Mouse (Mus musculus) midbrain, postnatal 0 days (tissue): ENCODE measurements around the gene Apba1. TPM values are rescaled to one million over a fixed set of nuclear protein-coding genes. Genes with fewer than 3 reads are reported as not detected.

ENCODE experiments used
- ATAC-seq: fragments of 200-750 bp; cut with Nextera tagmentation; 2 replicates; pipeline ENCODE4 v1.8.0; 2017; ENCODE audit warnings: moderate number of reproducible peaks, mild to moderate bottlenecking, moderate TSS enrichment, moderate library complexity; ENCODE audit not compliant: low FRiP score
- DNase-seq: peaks from one replicate; pipeline ENCODE4 v3.0.0-alpha.2; 2015; ENCODE audit warnings: low spot score
- H3K27ac ChIP-seq: fragments of 300-500 bp; sonication (generic); 2 replicates; pipeline ENCODE4 v1.5.1; 2014; ENCODE audit warnings: low read depth, mild to moderate bottlenecking, low read length, mixed read lengths
- H3K27me3 ChIP-seq: fragments of 300-500 bp; sonication (generic); 2 replicates; pipeline ENCODE4 v1.6.1; 2014; ENCODE audit warnings: low read length, control low read depth, mixed read lengths; ENCODE audit not compliant: insufficient read depth
- H3K36me3 ChIP-seq: fragments of 300-500 bp; sonication (generic); 2 replicates; pipeline ENCODE4 v1.6.1; 2014; ENCODE audit warnings: low read length, control low read depth, mixed read lengths; ENCODE audit not compliant: insufficient read depth
- H3K4me1 ChIP-seq: fragments of 300-500 bp; sonication (generic); 2 replicates; pipeline ENCODE4 v1.6.1; 2014; ENCODE audit warnings: mild to moderate bottlenecking, control low read depth, antibody characterized with exemption, low read length, mixed read lengths; ENCODE audit not compliant: insufficient read depth
- H3K4me2 ChIP-seq: fragments of 300-500 bp; sonication (generic); 2 replicates; pipeline ENCODE4 v1.6.1; 2014; ENCODE audit warnings: low read depth, mild to moderate bottlenecking, low read length, mixed read lengths; ENCODE audit not compliant: poor library complexity, severe bottlenecking
- H3K4me3 ChIP-seq: fragments of 300-500 bp; sonication (generic); 2 replicates; pipeline ENCODE4 v1.5.1; 2014; ENCODE audit warnings: low read depth, mild to moderate bottlenecking, low read length, moderate library complexity
- H3K9ac ChIP-seq: fragments of 300-500 bp; sonication (generic); replicated peaks from 2 replicates; pipeline ENCODE4 v1.6.1; 2014; ENCODE audit warnings: mild to moderate bottlenecking, low read length, moderate library complexity, mixed read lengths; ENCODE audit not compliant: poor library complexity, severe bottlenecking
- H3K9me3 ChIP-seq: fragments of 300-500 bp; sonication (generic); 2 replicates; pipeline ENCODE4 v1.6.1; 2016; ENCODE audit warnings: low read length, control low read depth
- CTCF ChIP-seq: IDR thresholded peaks from 2 replicates; pipeline ENCODE4 v1.5.1; 2016; ENCODE audit warnings: antibody characterized with exemption, mild to moderate bottlenecking
- WGBS: fragments of 180-500 bp; shearing (Covaris S2); extraction: QIAGEN DNeasy Blood & Tissue Kit; methylation state at CpG from one replicate; pipeline ENCODE4 v1.1.7; 2014; 5-methylcytosine and 5-hydroxymethylcytosine counted together
- polyA plus RNA-seq: library from polyadenylated mRNA; unstranded; fragments of >200 nt; fragmentation: Nextera tagmentation; extraction: Ambion mirVana; gene quantifications from 2 replicates; pipeline ENCODE4 v1.2.1, GENCODE M21; 2015
- total RNA-seq: library from RNA; depleted of rRNA; stranded (reverse); fragments of >200 nt; gene quantifications from 2 replicates; pipeline ENCODE4 v1.2.3, GENCODE M21; 2014

Apba1 gene
- total and polyA plus RNA-seq, 2 experiments from 2014 or later: 15.4 to 193 TPM

DNA sequence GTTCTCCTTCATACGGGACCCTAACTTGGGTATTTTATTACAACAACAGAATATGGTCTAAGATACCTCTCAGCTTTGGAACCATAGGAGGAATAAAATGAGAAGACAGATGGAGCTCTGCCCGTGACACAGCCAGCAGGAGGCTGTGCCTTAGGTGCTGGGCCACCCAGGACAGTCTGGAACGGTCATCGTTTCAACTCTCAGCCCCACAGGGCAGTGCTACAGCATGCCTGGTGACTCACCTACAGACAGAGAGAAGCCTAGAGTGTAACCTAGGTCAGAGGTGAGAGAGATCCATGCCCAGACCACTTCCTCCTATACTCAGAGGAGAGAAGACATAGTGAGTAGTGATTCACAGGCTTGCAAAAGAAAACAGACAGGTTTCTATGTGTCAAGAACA is 21.4 kb downstream of the Apba1 start:
- H3K4me2 ChIP-seq: no peak overlapping the region
- H3K27me3 ChIP-seq: no peaks in the 10 kb centered on the region
- TF ChIP-seq CTCF: no peak
- H3K36me3 ChIP-seq: no peaks in the 10 kb centered on the region
- ATAC-seq (no peak), DNase-seq (no peak)
- H3K9ac ChIP-seq: no peak overlapping the region
- H3K9me3 ChIP-seq: no peaks in the 10 kb centered on the region
- peaks cover 3% of the 10 kb centered on the region; the same call in 1 of the 2 replicates for H3K4me1 ChIP-seq
- WGBS: 92% methylated on average over 4 of the region's 4 CpGs
- no peak overlapping the region for H3K27ac ChIP-seq
- H3K4me3 ChIP-seq: no peak overlapping the region

DNA sequence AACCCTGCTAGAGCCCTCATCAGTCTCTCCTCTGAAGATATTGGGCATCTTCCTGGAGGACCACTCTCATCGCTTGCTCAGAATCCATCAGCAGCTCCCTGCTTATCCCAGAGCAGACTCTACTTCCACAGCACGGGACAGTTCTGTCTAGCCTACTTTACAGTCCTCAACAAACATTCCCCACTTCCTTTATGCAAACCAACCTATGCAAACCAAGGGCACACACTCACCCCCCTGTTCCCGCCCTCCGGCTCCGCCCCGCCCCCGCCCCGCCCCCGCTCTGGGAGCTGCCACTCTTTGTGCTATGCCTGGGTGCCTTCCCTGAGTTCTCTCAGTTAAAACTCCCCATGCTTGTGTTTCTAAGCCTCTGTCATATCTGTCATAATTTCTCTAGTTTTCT is 23.3 kb downstream of the Apba1 start:
- ATAC-seq (no peak), DNase-seq (no peak)
- Histone ChIP-seq H3K27me3 (no peaks in the 10 kb centered on the region), H3K27ac (no peak overlapping the region), H3K4me2 (no peak overlapping the region), H3K4me1 (peaks cover 3% of the 10 kb centered on the region; the same call in 1 of the 2 replicates), H3K36me3 (no peaks in the 10 kb centered on the region), H3K9me3 (no peaks in the 10 kb centered on the region), H3K4me3 (no peak overlapping the region), H3K9ac (no peak overlapping the region)
- TF ChIP-seq CTCF: no peak
- WGBS: 8% methylated on average over 9 of the region's 9 CpGs

DNA sequence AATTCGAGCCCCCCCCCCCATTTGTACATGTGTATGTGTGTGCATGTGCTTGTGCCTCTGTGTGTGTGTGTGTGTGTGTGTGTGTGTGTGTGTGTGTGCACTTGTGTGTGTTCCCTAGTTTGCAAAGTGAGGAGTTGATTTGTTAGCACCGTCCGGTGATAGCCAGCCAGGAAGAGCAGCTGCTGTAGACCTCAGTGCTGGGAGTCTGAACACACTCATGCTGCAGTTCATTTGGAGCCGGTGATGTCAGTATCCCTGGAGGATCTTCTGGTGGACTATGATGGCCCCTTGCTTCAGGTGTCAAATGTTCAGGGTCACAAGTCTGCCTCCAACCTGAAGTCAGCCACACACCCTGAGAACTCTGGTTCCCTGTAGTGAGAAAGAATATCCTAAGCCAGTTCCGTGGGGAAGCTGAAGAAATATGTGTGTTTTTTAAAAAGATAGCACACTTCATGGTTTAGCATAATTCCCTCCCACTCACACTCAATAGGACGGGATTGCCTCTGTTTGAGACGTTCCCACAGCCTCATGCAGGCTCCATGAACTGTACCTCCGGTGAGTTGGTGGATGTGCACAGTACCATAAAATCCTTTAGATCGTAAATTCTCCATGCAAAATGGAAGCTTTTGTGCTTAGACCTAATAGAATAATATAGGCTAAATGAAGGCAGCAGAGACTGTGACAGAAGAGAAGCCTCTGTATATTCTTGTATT is 29.9 kb downstream of the Apba1 start:
- WGBS: 43% methylated on average over 9 of the region's 9 CpGs
- no peaks in the 10 kb centered on the region for H3K36me3 ChIP-seq
- H3K9ac ChIP-seq: no peak overlapping the region
- no peaks in the 10 kb centered on the region for H3K27me3 ChIP-seq
- no peak overlapping the region for H3K4me3 ChIP-seq
- ATAC-seq (no peak), DNase-seq (no peak)
- no peak overlapping the region for H3K4me2 ChIP-seq
- H3K27ac ChIP-seq: no peak overlapping the region
- peaks cover 4% of the 10 kb centered on the region; the same call in 1 of the 2 replicates for H3K4me1 ChIP-seq
- H3K9me3 ChIP-seq: no peaks in the 10 kb centered on the region
- no peak for TF ChIP-seq CTCF

DNA sequence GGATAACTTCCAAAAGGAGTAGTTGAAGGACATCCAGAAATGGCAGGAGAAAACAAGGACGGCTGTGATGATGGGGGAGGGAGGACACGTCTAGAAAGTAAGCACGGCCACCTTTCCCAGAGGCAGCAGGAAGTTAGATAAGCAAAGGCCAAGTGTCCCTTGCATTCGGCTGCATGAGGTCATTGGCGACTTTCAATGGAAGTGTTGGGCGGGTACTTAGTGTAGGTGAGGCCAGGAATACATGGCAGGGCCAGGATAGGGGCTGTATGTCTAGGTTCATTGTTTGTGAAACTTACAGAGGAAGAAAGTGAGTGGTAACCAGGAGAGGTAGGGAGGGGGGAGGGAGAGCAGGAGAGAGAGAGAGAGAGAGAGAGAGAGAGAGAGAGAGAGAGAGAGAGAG is 33.0 kb downstream of the Apba1 start:
- WGBS: 83% methylated on average over 6 of the region's 6 CpGs
- Histone ChIP-seq H3K4me3 (no peak overlapping the region), H3K9me3 (no peaks in the 10 kb centered on the region), H3K27me3 (no peaks in the 10 kb centered on the region), H3K4me1 (peaks cover 9% of the 10 kb centered on the region), H3K27ac (no peak overlapping the region), H3K9ac (no peak overlapping the region), H3K4me2 (no peak overlapping the region), H3K36me3 (no peaks in the 10 kb centered on the region)
- no peak for DNase-seq
- no peak for ATAC-seq
- TF ChIP-seq CTCF: no peak

DNA sequence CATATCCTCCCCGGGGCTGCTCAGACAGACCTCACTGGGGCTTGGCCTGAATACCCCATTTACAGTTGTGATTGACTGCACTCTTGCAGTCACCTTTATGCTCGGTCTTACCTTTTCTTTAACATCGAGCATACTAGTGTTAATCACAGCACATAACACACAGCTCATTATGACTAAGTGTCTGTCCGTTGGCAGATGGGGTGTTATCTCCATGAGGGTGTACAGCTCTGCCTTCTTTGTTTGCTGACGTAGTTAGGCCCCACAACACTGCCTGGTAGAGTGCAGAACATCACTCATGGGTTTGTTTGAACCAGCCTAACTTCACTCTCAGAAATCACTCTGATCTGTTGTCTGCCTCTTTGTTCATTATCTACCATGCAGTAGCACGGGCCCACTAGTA is 33.9 kb downstream of the Apba1 start:
- no peak for DNase-seq
- H3K9ac ChIP-seq: no peak overlapping the region
- H3K9me3 ChIP-seq: no peaks in the 10 kb centered on the region
- no peaks in the 10 kb centered on the region for H3K36me3 ChIP-seq
- WGBS: 94% methylated on average over 6 of the region's 6 CpGs
- H3K4me3 ChIP-seq: no peak overlapping the region
- no peak for ATAC-seq
- no peaks in the 10 kb centered on the region for H3K27me3 ChIP-seq
- H3K27ac ChIP-seq: no peak overlapping the region
- H3K4me2 ChIP-seq: no peak overlapping the region
- no peak for TF ChIP-seq CTCF
- H3K4me1 ChIP-seq: peaks cover 9% of the 10 kb centered on the region

DNA sequence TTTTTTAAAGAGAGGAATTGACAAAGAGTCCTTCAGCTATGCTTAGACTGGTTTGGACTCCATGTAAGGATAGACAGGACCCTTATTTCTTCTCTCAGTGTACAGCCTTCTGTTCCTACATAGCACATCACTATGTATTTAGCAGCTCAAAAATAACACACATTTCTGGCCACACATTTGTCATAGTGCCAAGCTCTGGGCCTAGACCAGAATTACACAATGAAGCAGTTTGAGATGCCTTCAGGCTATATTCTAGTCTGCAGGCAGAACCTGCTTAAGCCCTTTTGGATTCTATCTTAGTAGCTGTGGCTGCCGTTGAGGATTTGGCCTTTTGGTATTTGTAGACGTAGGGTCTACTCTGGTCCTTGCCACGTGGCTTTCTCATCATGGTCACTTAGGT is 35.8 kb downstream of the Apba1 start:
- Histone ChIP-seq H3K4me1 (peaks cover 9% of the 10 kb centered on the region), H3K36me3 (no peaks in the 10 kb centered on the region), H3K4me2 (no peak overlapping the region), H3K4me3 (no peak overlapping the region), H3K27ac (no peak overlapping the region), H3K9me3 (no peaks in the 10 kb centered on the region), H3K9ac (no peak overlapping the region), H3K27me3 (no peaks in the 10 kb centered on the region)
- WGBS: 70% methylated on average over 3 of the region's 3 CpGs
- ATAC-seq: no peak
- no peak for TF ChIP-seq CTCF
- DNase-seq: no peak
